Mouse (Mus musculus): ENCODE data around the gene Gm20498. TPM values are rescaled to one million over a fixed set of nuclear protein-coding genes. Genes with fewer than 3 reads are reported as not detected.

The Gm20498 gene
- polyA plus RNA-seq, 1 experiment, result 26.8 TPM

DNA sequence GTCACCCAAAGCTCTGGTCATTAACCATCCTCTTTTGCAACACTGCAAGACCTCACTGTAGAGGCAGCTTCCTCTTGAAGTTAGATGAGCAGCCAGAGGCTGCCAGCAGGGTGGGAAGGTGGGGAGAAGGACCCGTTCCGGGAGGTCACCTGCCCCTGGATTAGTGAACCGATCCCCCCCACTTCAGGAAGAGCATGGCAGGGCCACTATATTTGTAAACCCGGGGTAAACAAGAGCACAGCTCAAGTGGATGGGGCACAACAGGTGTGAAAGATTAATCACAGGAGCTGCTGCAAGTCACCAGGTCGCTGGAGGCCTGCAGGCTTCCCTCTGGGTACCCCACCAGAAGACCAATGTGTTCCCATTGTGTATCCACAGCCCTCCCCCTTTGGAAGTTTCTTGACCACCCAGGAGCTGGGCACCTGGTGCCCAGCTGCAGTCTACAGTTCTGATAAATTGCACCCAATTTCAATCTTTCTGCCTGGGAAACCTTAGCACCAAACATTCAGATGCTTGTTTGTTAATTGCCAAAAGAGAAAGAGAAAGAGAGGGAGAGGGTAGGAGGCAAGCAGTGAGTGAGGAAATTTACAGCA lies 201.6 kb downstream of the Gm20498 start:
- Histone ChIP-seq H3K36me3 (ENCODE audit: control insufficient read depth, insufficient read depth, low read length, poor library complexity, severe bottlenecking) (no peaks in the 10 kb centered on the region), H3K9ac (ENCODE audit: low read depth, poor library complexity, severe bottlenecking) (no peak overlapping the region), H3K4me1 (ENCODE audit: control insufficient read depth, insufficient read depth, low read length) (no peaks in the 10 kb centered on the region), H3K4me3 (ENCODE audit: low read depth, low read length) (no peak overlapping the region), H3K9me3 (replicated peaks; ENCODE audit: control insufficient read depth, insufficient read depth, low read length, poor library complexity, severe bottlenecking) (no peaks in the 10 kb centered on the region), H3K27me3 (ENCODE audit: control insufficient read depth, insufficient read depth, low read length, poor library complexity, severe bottlenecking) (peaks cover 3% of the 10 kb centered on the region), H3K27ac (ENCODE audit: insufficient read depth, low read length) (no peak overlapping the region)
- TF ChIP-seq POLR2A (IDR thresholded peaks at IDR 0.05; ENCODE audit: insufficient read depth, low read length), result no peak
- TF ChIP-seq EP300 (IDR thresholded peaks at IDR 0.05; ENCODE audit: insufficient read depth, low read depth, low read length), result no peak
- no peak for TF ChIP-seq CTCF (IDR thresholded peaks at IDR 0.05; ENCODE audit: low read depth, low read length)

DNA sequence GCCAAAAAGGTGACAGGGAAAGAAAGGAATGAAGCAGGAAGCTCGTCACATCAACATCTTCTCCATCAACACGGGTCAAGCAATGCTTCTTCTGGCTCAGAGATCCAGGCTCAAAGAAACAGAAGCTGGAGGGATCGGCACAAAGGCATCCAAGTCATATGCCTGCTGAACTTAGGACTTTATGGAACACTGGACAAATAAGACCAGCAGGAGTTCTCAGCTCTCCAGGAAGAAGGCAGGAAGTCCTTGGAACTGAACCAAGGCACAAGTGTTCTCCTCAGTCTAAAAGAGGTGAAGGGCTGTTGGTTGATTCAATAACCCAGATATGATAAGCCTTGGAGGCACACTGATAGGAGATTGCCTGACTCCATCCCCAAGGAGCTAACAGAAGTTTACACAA lies 207.7 kb downstream of the Gm20498 start:
- H3K4me3 ChIP-seq (ENCODE audit: low read depth, low read length), result no peak overlapping the region
- H3K4me1 ChIP-seq (ENCODE audit: control insufficient read depth, insufficient read depth, low read length), result no peaks in the 10 kb centered on the region
- TF ChIP-seq CTCF (IDR thresholded peaks at IDR 0.05; ENCODE audit: low read depth, low read length) (no peak), POLR2A (IDR thresholded peaks at IDR 0.05; ENCODE audit: insufficient read depth, low read length) (no peak), EP300 (IDR thresholded peaks at IDR 0.05; ENCODE audit: insufficient read depth, low read depth, low read length) (no peak)
- H3K36me3 ChIP-seq (ENCODE audit: control insufficient read depth, insufficient read depth, low read length, poor library complexity, severe bottlenecking), result no peaks in the 10 kb centered on the region
- H3K27ac ChIP-seq (ENCODE audit: insufficient read depth, low read length), result no peak overlapping the region
- no peaks in the 10 kb centered on the region for H3K9me3 ChIP-seq (replicated peaks; ENCODE audit: control insufficient read depth, insufficient read depth, low read length, poor library complexity, severe bottlenecking)
- H3K9ac ChIP-seq (ENCODE audit: low read depth, poor library complexity, severe bottlenecking), result no peak overlapping the region
- H3K27me3 ChIP-seq (ENCODE audit: control insufficient read depth, insufficient read depth, low read length, poor library complexity, severe bottlenecking), result no peaks in the 10 kb centered on the region

DNA sequence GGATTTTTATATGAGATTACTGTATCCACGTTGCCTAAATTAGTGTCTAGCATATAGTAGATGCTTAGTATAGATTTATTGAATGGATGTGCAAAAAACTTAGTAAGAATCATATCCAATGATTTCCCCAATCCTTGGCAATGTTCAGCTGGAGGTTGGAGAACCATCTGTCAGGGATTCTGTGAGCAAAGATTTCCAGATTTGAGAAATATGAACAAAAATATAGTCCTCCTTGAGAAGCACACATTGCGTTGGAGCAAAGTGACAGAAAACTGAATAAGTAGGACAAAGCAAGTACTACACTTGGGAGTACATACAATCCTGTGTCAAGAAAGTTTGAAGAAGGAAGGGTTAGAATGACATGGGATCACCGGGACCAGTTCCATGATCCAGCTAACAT lies 208.6 kb downstream of the Gm20498 start:
- H3K9me3 ChIP-seq (replicated peaks; ENCODE audit: control insufficient read depth, insufficient read depth, low read length, poor library complexity, severe bottlenecking), result no peaks in the 10 kb centered on the region
- no peaks in the 10 kb centered on the region for H3K4me1 ChIP-seq (ENCODE audit: control insufficient read depth, insufficient read depth, low read length)
- H3K27me3 ChIP-seq (ENCODE audit: control insufficient read depth, insufficient read depth, low read length, poor library complexity, severe bottlenecking), result no peaks in the 10 kb centered on the region
- H3K36me3 ChIP-seq (ENCODE audit: control insufficient read depth, insufficient read depth, low read length, poor library complexity, severe bottlenecking), result no peaks in the 10 kb centered on the region
- H3K4me3 ChIP-seq (ENCODE audit: low read depth, low read length), result no peak overlapping the region
- no peak for TF ChIP-seq POLR2A (IDR thresholded peaks at IDR 0.05; ENCODE audit: insufficient read depth, low read length)
- TF ChIP-seq CTCF (IDR thresholded peaks at IDR 0.05; ENCODE audit: low read depth, low read length), result no peak
- no peak overlapping the region for H3K9ac ChIP-seq (ENCODE audit: low read depth, poor library complexity, severe bottlenecking)
- no peak overlapping the region for H3K27ac ChIP-seq (ENCODE audit: insufficient read depth, low read length)

DNA sequence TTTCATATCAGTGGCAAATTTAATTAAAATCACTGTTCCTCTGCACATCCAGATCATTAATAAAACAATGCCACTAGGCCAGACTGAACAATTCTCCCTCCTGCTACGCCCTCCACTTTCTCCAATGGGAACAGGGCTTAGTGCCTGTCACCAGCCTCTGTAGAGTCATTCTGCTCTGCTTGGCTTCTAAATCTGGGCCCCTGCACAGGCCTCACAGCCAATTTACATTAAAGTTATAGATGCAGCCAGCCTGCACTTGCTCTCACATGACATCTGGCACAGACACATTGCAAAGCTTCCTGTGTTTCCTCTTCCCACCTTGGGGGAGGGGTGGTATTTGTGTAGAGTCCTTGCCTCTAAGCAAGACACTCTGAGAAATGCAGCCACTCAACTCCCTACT lies 211.7 kb downstream of the Gm20498 start:
- no peak overlapping the region for H3K27ac ChIP-seq (ENCODE audit: insufficient read depth, low read length)
- no peaks in the 10 kb centered on the region for H3K9me3 ChIP-seq (replicated peaks; ENCODE audit: control insufficient read depth, insufficient read depth, low read length, poor library complexity, severe bottlenecking)
- no peak overlapping the region for H3K9ac ChIP-seq (ENCODE audit: low read depth, poor library complexity, severe bottlenecking)
- no peaks in the 10 kb centered on the region for H3K4me1 ChIP-seq (ENCODE audit: control insufficient read depth, insufficient read depth, low read length)
- no peak overlapping the region for H3K4me3 ChIP-seq (ENCODE audit: low read depth, low read length)
- H3K36me3 ChIP-seq (ENCODE audit: control insufficient read depth, insufficient read depth, low read length, poor library complexity, severe bottlenecking), result no peaks in the 10 kb centered on the region
- H3K27me3 ChIP-seq (ENCODE audit: control insufficient read depth, insufficient read depth, low read length, poor library complexity, severe bottlenecking), result no peaks in the 10 kb centered on the region
- TF ChIP-seq EP300 (IDR thresholded peaks at IDR 0.05; ENCODE audit: insufficient read depth, low read depth, low read length), result no peak
- no peak for TF ChIP-seq POLR2A (IDR thresholded peaks at IDR 0.05; ENCODE audit: insufficient read depth, low read length)
- TF ChIP-seq CTCF (IDR thresholded peaks at IDR 0.05; ENCODE audit: low read depth, low read length), result no peak

DNA sequence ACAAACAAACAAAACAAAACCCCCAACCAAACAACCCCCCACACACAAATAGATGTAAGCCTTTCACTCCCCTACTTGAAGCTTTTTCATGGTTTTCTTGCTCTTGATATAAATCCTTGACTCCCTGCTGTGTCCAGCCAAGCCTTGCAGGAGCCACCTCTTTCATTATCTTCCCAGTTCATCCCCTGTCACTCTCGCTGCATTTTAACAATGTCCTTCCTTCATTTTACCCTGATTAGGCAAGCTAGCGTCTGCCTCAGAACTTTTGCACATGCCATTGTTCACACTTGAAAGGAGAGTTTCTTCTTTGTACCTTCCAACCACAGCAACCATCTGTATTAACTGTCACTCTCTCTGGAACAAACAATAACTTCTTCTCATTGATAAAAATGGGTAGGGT lies 214.9 kb downstream of the Gm20498 start:
- TF ChIP-seq POLR2A (IDR thresholded peaks at IDR 0.05; ENCODE audit: insufficient read depth, low read length) (no peak), CTCF (IDR thresholded peaks at IDR 0.05; ENCODE audit: low read depth, low read length) (no peak), EP300 (IDR thresholded peaks at IDR 0.05; ENCODE audit: insufficient read depth, low read depth, low read length) (no peak)
- H3K27me3 ChIP-seq (ENCODE audit: control insufficient read depth, insufficient read depth, low read length, poor library complexity, severe bottlenecking), result no peaks in the 10 kb centered on the region
- no peaks in the 10 kb centered on the region for H3K9me3 ChIP-seq (replicated peaks; ENCODE audit: control insufficient read depth, insufficient read depth, low read length, poor library complexity, severe bottlenecking)
- H3K4me3 ChIP-seq (ENCODE audit: low read depth, low read length), result no peak overlapping the region
- H3K27ac ChIP-seq (ENCODE audit: insufficient read depth, low read length), result no peak overlapping the region
- H3K36me3 ChIP-seq (ENCODE audit: control insufficient read depth, insufficient read depth, low read length, poor library complexity, severe bottlenecking), result no peaks in the 10 kb centered on the region
- no peaks in the 10 kb centered on the region for H3K4me1 ChIP-seq (ENCODE audit: control insufficient read depth, insufficient read depth, low read length)
- no peak overlapping the region for H3K9ac ChIP-seq (ENCODE audit: low read depth, poor library complexity, severe bottlenecking)

DNA sequence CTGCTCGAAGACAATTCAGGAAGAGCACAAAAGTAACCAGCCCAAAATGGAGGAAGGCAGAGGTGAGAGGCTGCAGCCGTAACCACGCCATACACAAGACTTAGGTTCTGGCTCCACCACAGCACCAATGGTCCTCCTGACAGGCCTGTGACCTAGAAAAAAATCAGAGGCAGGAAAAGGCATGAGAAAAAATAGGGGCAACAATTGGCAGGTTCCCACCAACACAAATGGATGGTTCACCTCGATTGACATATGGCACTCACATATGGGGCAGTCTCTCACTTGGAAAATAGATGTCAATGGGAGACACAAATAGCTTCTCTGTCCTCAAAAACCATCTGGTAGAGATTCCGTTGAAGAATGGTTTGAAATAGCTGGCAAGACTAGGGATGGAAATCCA lies 216.8 kb downstream of the Gm20498 start:
- Histone ChIP-seq H3K27ac (ENCODE audit: insufficient read depth, low read length) (no peak overlapping the region), H3K36me3 (ENCODE audit: control insufficient read depth, insufficient read depth, low read length, poor library complexity, severe bottlenecking) (no peaks in the 10 kb centered on the region), H3K4me1 (ENCODE audit: control insufficient read depth, insufficient read depth, low read length) (no peaks in the 10 kb centered on the region), H3K9me3 (replicated peaks; ENCODE audit: control insufficient read depth, insufficient read depth, low read length, poor library complexity, severe bottlenecking) (no peaks in the 10 kb centered on the region), H3K27me3 (ENCODE audit: control insufficient read depth, insufficient read depth, low read length, poor library complexity, severe bottlenecking) (no peaks in the 10 kb centered on the region), H3K4me3 (ENCODE audit: low read depth, low read length) (no peak overlapping the region), H3K9ac (ENCODE audit: low read depth, poor library complexity, severe bottlenecking) (no peak overlapping the region)
- no peak for TF ChIP-seq CTCF (IDR thresholded peaks at IDR 0.05; ENCODE audit: low read depth, low read length)

Other genes with a start within 250 kb of the Gm20498 start
- gene Slc8a3, start 199.7 kb downstream of the Gm20498 start, polyA plus RNA-seq (2011; ENCODE audit: insufficient read depth, insufficient read length, low read depth, missing spikeins), result 0.70 and 1.0 TPM in 2 replicates
- gene Gm4787, start 153.4 kb downstream of the Gm20498 start, polyA plus RNA-seq (2011; ENCODE audit: insufficient read depth, insufficient read length, low read depth, missing spikeins), result 1.4 and 2.2 TPM in 2 replicates
- 2.0 and 2.7 TPM in 2 replicates for gene Adam4, start 111.0 kb downstream of the Gm20498 start, polyA plus RNA-seq (2011; ENCODE audit: insufficient read depth, insufficient read length, low read depth, missing spikeins)
- gene Cox16, start 47.8 kb downstream of the Gm20498 start, polyA plus RNA-seq (2011; ENCODE audit: insufficient read depth, insufficient read length, low read depth, missing spikeins), result 49.6 and 66.8 TPM in 2 replicates
- 38.3 and 43.0 TPM in 2 replicates for gene Synj2bp, start within 50 bp of the Gm20498 start, polyA plus RNA-seq (2011; ENCODE audit: insufficient read depth, insufficient read length, low read depth, missing spikeins)
- 0.30 TPM in 1 of 2 replicates, not detected in the other for gene Adam21, start 35.6 kb upstream of the Gm20498 start, polyA plus RNA-seq (2011; ENCODE audit: insufficient read depth, insufficient read length, low read depth, missing spikeins)
- 70.4 and 74.4 TPM in 2 replicates for gene Med6, start 62.1 kb upstream of the Gm20498 start, polyA plus RNA-seq (2011; ENCODE audit: insufficient read depth, insufficient read length, low read depth, missing spikeins)
- 1.8 and 2.4 TPM in 2 replicates for gene Ttc9, start 98.3 kb upstream of the Gm20498 start, polyA plus RNA-seq (2011; ENCODE audit: insufficient read depth, insufficient read length, low read depth, missing spikeins)
- gene Map3k9, start 248.3 kb upstream of the Gm20498 start, polyA plus RNA-seq (2011; ENCODE audit: insufficient read depth, insufficient read length, low read depth, missing spikeins), result 13.8 and 16.4 TPM in 2 replicates

All from ES-Bruce4 (cell line).